Mouse (Mus musculus) embryonic fibroblast, embryonic 13.5 days (primary cell): ENCODE measurements around the gene Agbl4.

Source experiments
- CTCF ChIP-seq: IDR thresholded peaks from 2 replicates; pipeline ENCODE4 v1.5.1; 2011; ENCODE audit warnings: mild to moderate bottlenecking, control low read depth, low read length, moderate library complexity, borderline replicate concordance; ENCODE audit not compliant: insufficient read depth
- POLR2A ChIP-seq: IDR thresholded peaks from 2 replicates; pipeline ENCODE4 v1.6.1; 2011; ENCODE audit warnings: low read depth, mild to moderate bottlenecking, control low read depth, low read length, moderate library complexity

GRCm38 (mm10) chr4:111432013-111432412 is 1034.6 kb downstream of the Agbl4 start:
- TF ChIP-seq POLR2A, result no peak
- TF ChIP-seq CTCF, result no peak
